Mouse (Mus musculus): ENCODE measurements around the gene Polrmt. TPM values are rescaled to one million over a fixed set of nuclear protein-coding genes. Genes with fewer than 3 reads are reported as not detected.

Gene Polrmt
- total RNA-seq (2014; rRNA removed): 42.0 and 43.2 TPM in 2 replicates
- 32.5 and 37.4 TPM in 2 replicates for polyA plus RNA-seq (2015; fragmentation: Nextera tagmentation; extraction: Ambion mirVana)

- H3K9me3 ChIP-seq (ENCODE audit: low read length): no peaks in the 10 kb centered on the region
- 2% methylated on average over 37 of the region's 38 CpGs for WGBS
- peak; percentile 69 for TF ChIP-seq CTCF (IDR thresholded peaks at IDR 0.05)
Observed at GRCm38 (mm10) chr10:79745898-79746773, at the start of gene Polrmt. Gene Polrmt (minus strand): TSS chr10:79746581.

GRCm38 (mm10) chr10:79795905-79796304 lies 49.5 kb upstream of the Polrmt start:
- WGBS: 97% methylated on average over 3 of the region's 3 CpGs
- no peak overlapping the region for H3K9ac ChIP-seq (replicated peaks; ENCODE audit: low read length, poor library complexity, severe bottlenecking)
- H3K4me3 ChIP-seq (ENCODE audit: low read depth, low read length): no peak overlapping the region
- no peak overlapping the region for H3K4me2 ChIP-seq (ENCODE audit: low read depth, low read length, poor library complexity, severe bottlenecking)
- no peak for ATAC-seq (ENCODE audit: low FRiP score)
- no peak overlapping the region for H3K27ac ChIP-seq (ENCODE audit: low read depth, low read length)
- H3K4me1 ChIP-seq (ENCODE audit: insufficient read depth, low read length): peaks cover 14% of the 10 kb centered on the region; the same call in 1 of the 2 replicates
- no peaks in the 10 kb centered on the region for H3K9me3 ChIP-seq (ENCODE audit: low read length)
- H3K36me3 ChIP-seq (ENCODE audit: insufficient read depth, low read length): no peaks in the 10 kb centered on the region
- no peak for DNase-seq (ENCODE audit: low spot score)
- peak; percentile 22; the same call in 1 of the 2 replicates for TF ChIP-seq CTCF (IDR thresholded peaks at IDR 0.05)
- no peaks in the 10 kb centered on the region for H3K27me3 ChIP-seq (ENCODE audit: insufficient read depth, low read length)

More at GRCm38 (mm10) chr10:79745898-79746773, at the start of gene Polrmt:
- no peaks in the 10 kb centered on the region for H3K4me1 ChIP-seq (ENCODE audit: insufficient read depth, low read length)
- ATAC-seq (ENCODE audit: low FRiP score) (peak; percentile 95), DNase-seq (ENCODE audit: low spot score) (peak; percentile 99)
- H3K9ac ChIP-seq (replicated peaks; ENCODE audit: low read length, poor library complexity, severe bottlenecking): no peak within 1 kb of the TSS; the same call in 1 of the 2 replicates
- peak within 1 kb of the TSS; percentile 32; the same call in 1 of the 2 replicates for H3K27ac ChIP-seq (ENCODE audit: low read depth, low read length)
- peak within 1 kb of the TSS; percentile 68 for H3K4me2 ChIP-seq (ENCODE audit: low read depth, low read length, poor library complexity, severe bottlenecking)
- peak within 1 kb of the TSS; percentile 62 for H3K4me3 ChIP-seq (ENCODE audit: low read depth, low read length)
- H3K27me3 ChIP-seq (ENCODE audit: insufficient read depth, low read length): no peaks in the 10 kb centered on the region
- peaks cover 28% of the 10 kb centered on the region for H3K36me3 ChIP-seq (ENCODE audit: insufficient read depth, low read length)

GRCm38 (mm10) chr10:79794491-79794931 lies 48.1 kb upstream of the Polrmt start:
- Histone ChIP-seq H3K4me3 (ENCODE audit: low read depth, low read length) (peak overlapping the region; percentile 96), H3K4me2 (ENCODE audit: low read depth, low read length, poor library complexity, severe bottlenecking) (peak overlapping the region; percentile 80), H3K27ac (ENCODE audit: low read depth, low read length) (peak overlapping the region; percentile 87), H3K36me3 (ENCODE audit: insufficient read depth, low read length) (no peaks in the 10 kb centered on the region), H3K9me3 (ENCODE audit: low read length) (no peaks in the 10 kb centered on the region), H3K27me3 (ENCODE audit: insufficient read depth, low read length) (no peaks in the 10 kb centered on the region), H3K9ac (replicated peaks; ENCODE audit: low read length, poor library complexity, severe bottlenecking) (peak overlapping the region; percentile 98), H3K4me1 (ENCODE audit: insufficient read depth, low read length) (peaks cover 14% of the 10 kb centered on the region; the same call in 1 of the 2 replicates)
- TF ChIP-seq CTCF (IDR thresholded peaks at IDR 0.05): no peak
- peak; percentile 17; the same call in 1 of the 2 replicates for ATAC-seq (ENCODE audit: low FRiP score)
- peak; percentile 38 for DNase-seq (ENCODE audit: low spot score)
- 3% methylated on average over 10 of the region's 10 CpGs for WGBS

DNA sequence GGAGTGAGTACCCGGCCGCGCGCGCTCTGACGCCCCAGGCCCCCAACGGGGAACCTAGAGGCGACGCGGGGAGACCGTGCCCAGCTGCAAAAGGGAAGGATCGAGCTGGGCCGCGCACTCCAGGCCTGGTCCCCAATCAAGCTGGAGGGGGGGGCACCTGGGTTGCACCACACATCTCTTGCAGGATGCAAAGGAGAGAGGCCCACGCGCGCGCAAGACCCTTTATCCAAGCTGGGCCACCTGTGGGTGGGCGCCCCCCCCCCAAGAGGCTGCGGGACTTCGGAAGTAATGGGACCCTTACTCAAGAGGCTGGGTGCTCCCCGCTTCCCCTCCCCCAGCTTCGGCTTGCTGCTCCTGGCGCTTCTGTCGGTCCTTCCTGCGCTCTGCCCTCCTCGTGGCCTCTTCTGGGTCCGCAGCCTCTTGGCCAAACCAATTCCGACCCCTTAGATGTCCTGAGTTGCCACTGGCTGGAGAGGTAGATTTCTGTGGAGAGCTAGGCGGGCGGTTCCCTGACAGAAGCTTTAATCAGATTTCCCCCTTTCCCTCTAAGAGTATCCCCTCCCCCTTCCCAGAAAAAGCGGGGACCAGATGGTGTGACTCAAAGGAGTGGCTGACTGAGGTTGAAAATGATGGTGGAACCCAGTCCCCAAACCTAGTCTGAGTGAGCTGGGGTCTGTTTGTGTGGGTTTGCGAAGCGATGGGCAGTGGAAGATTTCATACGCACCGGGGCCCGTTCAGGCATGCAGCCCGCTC lies 47.5 kb upstream of the Polrmt start:
- H3K36me3 ChIP-seq (ENCODE audit: insufficient read depth, low read length): no peaks in the 10 kb centered on the region
- H3K27me3 ChIP-seq (ENCODE audit: insufficient read depth, low read length): no peaks in the 10 kb centered on the region
- no peak; the same call in 1 of the 2 replicates for TF ChIP-seq CTCF (IDR thresholded peaks at IDR 0.05)
- ATAC-seq (ENCODE audit: low FRiP score): peak; percentile 47
- H3K4me2 ChIP-seq (ENCODE audit: low read depth, low read length, poor library complexity, severe bottlenecking): peak overlapping the region; percentile 80
- H3K27ac ChIP-seq (ENCODE audit: low read depth, low read length): peak overlapping the region; percentile 87
- H3K4me3 ChIP-seq (ENCODE audit: low read depth, low read length): peak overlapping the region; percentile 96
- H3K4me1 ChIP-seq (ENCODE audit: insufficient read depth, low read length): peaks cover 14% of the 10 kb centered on the region; the same call in 1 of the 2 replicates
- DNase-seq (ENCODE audit: low spot score): peak; percentile 54
- WGBS: under 1% methylated on average over 32 of the region's 38 CpGs
- H3K9me3 ChIP-seq (ENCODE audit: low read length): no peaks in the 10 kb centered on the region
- H3K9ac ChIP-seq (replicated peaks; ENCODE audit: low read length, poor library complexity, severe bottlenecking): peak overlapping the region; percentile 98

DNA sequence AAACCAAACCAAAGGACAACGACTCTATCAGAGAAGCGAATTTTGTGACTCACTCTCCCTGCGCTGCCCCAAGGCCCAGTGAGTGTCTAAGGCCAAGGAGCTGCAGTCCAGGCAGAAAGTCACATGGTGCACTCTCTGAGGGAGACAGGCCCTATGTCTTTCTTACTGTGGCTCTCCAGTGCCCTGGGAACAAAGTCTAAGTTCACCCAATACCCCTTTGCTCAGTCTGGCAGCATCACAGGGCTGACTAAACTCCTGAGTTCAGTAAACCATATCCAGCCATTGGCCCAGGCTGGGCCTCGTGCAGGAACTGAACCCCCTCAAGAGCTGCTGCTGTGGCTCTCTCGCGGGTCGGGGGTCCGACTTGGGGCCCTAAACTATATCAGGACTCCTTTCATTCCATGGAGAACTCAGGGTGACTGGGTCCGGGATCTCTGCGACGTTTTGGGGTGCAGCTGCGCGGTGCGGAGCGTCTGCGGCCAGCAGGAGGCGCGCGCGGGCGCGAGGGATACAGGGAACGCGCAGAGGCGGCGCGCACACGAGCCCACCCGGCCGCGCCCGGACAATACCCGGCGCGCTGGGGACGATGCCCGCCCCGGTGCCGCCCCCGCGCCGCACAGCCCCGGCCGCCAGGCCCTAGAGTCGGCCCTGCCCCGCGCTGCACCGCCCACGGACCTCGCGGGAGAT lies 46.8 kb upstream of the Polrmt start, which contains the start of gene Palm:
Gene Palm, plus strand, starts transcription at position 522 of the 687 bp plus-strand sequence.
- peak within 1 kb of the TSS; percentile 98 for H3K9ac ChIP-seq (replicated peaks; ENCODE audit: low read length, poor library complexity, severe bottlenecking)
- peak; percentile 66 for ATAC-seq (ENCODE audit: low FRiP score)
- 8% methylated on average over 37 of the region's 51 CpGs for WGBS

More for the DNA sequence above, 46.8 kb upstream of the Polrmt start, which contains the start of gene Palm:
- H3K4me3 ChIP-seq (ENCODE audit: low read depth, low read length): peak within 1 kb of the TSS; percentile 96
- no peaks in the 10 kb centered on the region for H3K9me3 ChIP-seq (ENCODE audit: low read length)
- peaks cover 14% of the 10 kb centered on the region; the same call in 1 of the 2 replicates for H3K4me1 ChIP-seq (ENCODE audit: insufficient read depth, low read length)
- TF ChIP-seq CTCF (IDR thresholded peaks at IDR 0.05): peak; percentile 82
- H3K4me2 ChIP-seq (ENCODE audit: low read depth, low read length, poor library complexity, severe bottlenecking): peak within 1 kb of the TSS; percentile 80
- no peaks in the 10 kb centered on the region for H3K36me3 ChIP-seq (ENCODE audit: insufficient read depth, low read length)
- DNase-seq (ENCODE audit: low spot score): peak; percentile 79
- no peaks in the 10 kb centered on the region for H3K27me3 ChIP-seq (ENCODE audit: insufficient read depth, low read length)
- H3K27ac ChIP-seq (ENCODE audit: low read depth, low read length): peak within 1 kb of the TSS; percentile 87
